Mouse (Mus musculus): Measurements from ENCODE around the gene Esrrb. TPM values are rescaled to one million over a fixed set of nuclear protein-coding genes. Genes with fewer than 3 reads are reported as not detected.

Esrrb gene
- polyA plus RNA-seq, 1 experiment from 2014 or later, result 2.2 TPM

DNA sequence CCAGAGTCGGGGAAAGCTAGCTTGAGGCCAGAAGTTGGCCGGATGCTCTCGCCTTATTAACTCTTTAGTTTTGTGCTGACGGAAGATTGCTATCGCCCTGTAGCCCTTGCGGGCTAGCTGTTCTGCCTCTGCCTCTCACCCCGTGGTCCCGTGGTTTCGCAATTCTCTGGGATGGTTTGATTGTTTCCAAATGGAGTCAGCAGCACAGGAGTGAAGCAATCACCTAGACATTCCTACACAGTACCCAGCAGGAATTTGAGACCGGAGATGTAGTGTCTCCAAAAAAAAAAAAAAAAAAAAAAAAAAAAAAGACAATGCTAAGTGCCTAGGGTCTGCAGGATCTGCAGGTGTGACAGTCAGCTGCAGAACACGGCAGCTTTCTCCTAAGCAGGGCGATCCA, 112.7 kb downstream of the Esrrb start:
- Histone ChIP-seq H3K27ac (ENCODE audit: low read length) (no peak overlapping the region), H3K4me3 (ENCODE audit: low read length) (no peak overlapping the region), H3K4me1 (ENCODE audit: control insufficient read depth, insufficient read depth, low read length) (peaks cover 13% of the 10 kb centered on the region), H3K9ac (ENCODE audit: low read length) (no peak overlapping the region), H3K27me3 (ENCODE audit: control insufficient read depth, insufficient read depth, low read length) (no peaks in the 10 kb centered on the region), H3K36me3 (ENCODE audit: control insufficient read depth, insufficient read depth) (no peaks in the 10 kb centered on the region), H3K9me3 (replicated peaks; ENCODE audit: control insufficient read depth, low read length) (no peaks in the 10 kb centered on the region), H3K4me2 (ENCODE audit: low read depth, low read length) (no peak overlapping the region)
- WGBS, result 46% methylated on average over 12 of the region's 12 CpGs
- ATAC-seq (replicated peaks; ENCODE audit: extremely low read depth, insufficient read depth, low FRiP score), result no peak

- H3K27me3 ChIP-seq (ENCODE audit: control insufficient read depth, insufficient read depth, low read length), result no peaks in the 10 kb centered on the region
- no peaks in the 10 kb centered on the region for H3K9me3 ChIP-seq (replicated peaks; ENCODE audit: control insufficient read depth, low read length)
- peak overlapping the region; percentile 60 for H3K27ac ChIP-seq (ENCODE audit: low read length)
- peaks cover 13% of the 10 kb centered on the region for H3K4me1 ChIP-seq (ENCODE audit: control insufficient read depth, insufficient read depth, low read length)
- ATAC-seq (replicated peaks; ENCODE audit: extremely low read depth, insufficient read depth, low FRiP score), result no peak
- WGBS, result 36% methylated on average over 7 of the region's 7 CpGs
- H3K9ac ChIP-seq (ENCODE audit: low read length), result no peak overlapping the region
- no peak overlapping the region for H3K4me2 ChIP-seq (ENCODE audit: low read depth, low read length)
- no peak overlapping the region for H3K4me3 ChIP-seq (ENCODE audit: low read length)
- H3K36me3 ChIP-seq (ENCODE audit: control insufficient read depth, insufficient read depth), result no peaks in the 10 kb centered on the region
Measured at GRCm38 (mm10) chr12:86475994-86476393, 115.1 kb downstream of the Esrrb start.

- Histone ChIP-seq H3K4me2 (ENCODE audit: low read depth, low read length) (no peak overlapping the region), H3K9ac (ENCODE audit: low read length) (no peak overlapping the region), H3K9me3 (replicated peaks; ENCODE audit: control insufficient read depth, low read length) (no peaks in the 10 kb centered on the region), H3K4me1 (ENCODE audit: control insufficient read depth, insufficient read depth, low read length) (peaks cover 16% of the 10 kb centered on the region), H3K4me3 (ENCODE audit: low read length) (no peak overlapping the region), H3K27ac (ENCODE audit: low read length) (no peak overlapping the region), H3K36me3 (ENCODE audit: control insufficient read depth, insufficient read depth) (no peaks in the 10 kb centered on the region), H3K27me3 (ENCODE audit: control insufficient read depth, insufficient read depth, low read length) (no peaks in the 10 kb centered on the region)
- 84% methylated on average over 5 of the region's 5 CpGs for WGBS
- ATAC-seq (replicated peaks; ENCODE audit: extremely low read depth, insufficient read depth, low FRiP score), result no peak
Measured at GRCm38 (mm10) chr12:86478908-86479307, 118.0 kb downstream of the Esrrb start.

GRCm38 (mm10) chr12:86482029-86482428, 121.1 kb downstream of the Esrrb start:
- Histone ChIP-seq H3K4me2 (ENCODE audit: low read depth, low read length) (no peak overlapping the region), H3K4me1 (ENCODE audit: control insufficient read depth, insufficient read depth, low read length) (peaks cover 2% of the 10 kb centered on the region; the same call in 1 of the 2 replicates), H3K36me3 (ENCODE audit: control insufficient read depth, insufficient read depth) (no peaks in the 10 kb centered on the region), H3K9me3 (replicated peaks; ENCODE audit: control insufficient read depth, low read length) (no peaks in the 10 kb centered on the region), H3K9ac (ENCODE audit: low read length) (no peak overlapping the region), H3K27me3 (ENCODE audit: control insufficient read depth, insufficient read depth, low read length) (no peaks in the 10 kb centered on the region), H3K4me3 (ENCODE audit: low read length) (no peak overlapping the region), H3K27ac (ENCODE audit: low read length) (0 out of 2 replicates have a peak overlapping the region, but pooled peaks have one; percentile 1)
- 74% methylated on average over 6 of the region's 6 CpGs for WGBS
- ATAC-seq (replicated peaks; ENCODE audit: extremely low read depth, insufficient read depth, low FRiP score), result no peak

- Histone ChIP-seq H3K4me3 (ENCODE audit: low read length) (no peak overlapping the region), H3K4me2 (ENCODE audit: low read depth, low read length) (no peak overlapping the region), H3K36me3 (ENCODE audit: control insufficient read depth, insufficient read depth) (no peaks in the 10 kb centered on the region), H3K27ac (ENCODE audit: low read length) (no peak overlapping the region), H3K4me1 (ENCODE audit: control insufficient read depth, insufficient read depth, low read length) (peaks cover 2% of the 10 kb centered on the region; the same call in 1 of the 2 replicates), H3K9me3 (replicated peaks; ENCODE audit: control insufficient read depth, low read length) (no peaks in the 10 kb centered on the region), H3K9ac (ENCODE audit: low read length) (no peak overlapping the region), H3K27me3 (ENCODE audit: control insufficient read depth, insufficient read depth, low read length) (no peaks in the 10 kb centered on the region)
- WGBS, result 33% methylated on average over 5 of the region's 5 CpGs
- no peak for ATAC-seq (replicated peaks; ENCODE audit: extremely low read depth, insufficient read depth, low FRiP score)
Measured at GRCm38 (mm10) chr12:86483413-86483841, 122.5 kb downstream of the Esrrb start.

- H3K36me3 ChIP-seq (ENCODE audit: control insufficient read depth, insufficient read depth), result no peaks in the 10 kb centered on the region
- H3K9me3 ChIP-seq (replicated peaks; ENCODE audit: control insufficient read depth, low read length), result no peaks in the 10 kb centered on the region
- WGBS, result 73% methylated on average over 3 of the region's 3 CpGs
- ATAC-seq (replicated peaks; ENCODE audit: extremely low read depth, insufficient read depth, low FRiP score), result no peak
- H3K4me2 ChIP-seq (ENCODE audit: low read depth, low read length), result no peak overlapping the region
- H3K27me3 ChIP-seq (ENCODE audit: control insufficient read depth, insufficient read depth, low read length), result no peaks in the 10 kb centered on the region
- H3K4me1 ChIP-seq (ENCODE audit: control insufficient read depth, insufficient read depth, low read length), result peaks cover 7% of the 10 kb centered on the region; the same call in 1 of the 2 replicates
- no peak overlapping the region for H3K4me3 ChIP-seq (ENCODE audit: low read length)
- no peak overlapping the region for H3K27ac ChIP-seq (ENCODE audit: low read length)
- H3K9ac ChIP-seq (ENCODE audit: low read length), result no peak overlapping the region
Measured at GRCm38 (mm10) chr12:86488005-86488404, 127.1 kb downstream of the Esrrb start.

- 85% methylated on average over 5 of the region's 5 CpGs for WGBS
- peaks cover 9% of the 10 kb centered on the region for H3K4me1 ChIP-seq (ENCODE audit: control insufficient read depth, insufficient read depth, low read length)
- H3K9ac ChIP-seq (ENCODE audit: low read length), result no peak overlapping the region
- no peak overlapping the region for H3K4me2 ChIP-seq (ENCODE audit: low read depth, low read length)
- no peaks in the 10 kb centered on the region for H3K9me3 ChIP-seq (replicated peaks; ENCODE audit: control insufficient read depth, low read length)
- H3K27me3 ChIP-seq (ENCODE audit: control insufficient read depth, insufficient read depth, low read length), result no peaks in the 10 kb centered on the region
- H3K36me3 ChIP-seq (ENCODE audit: control insufficient read depth, insufficient read depth), result no peaks in the 10 kb centered on the region
- no peak for ATAC-seq (replicated peaks; ENCODE audit: extremely low read depth, insufficient read depth, low FRiP score)
- no peak overlapping the region for H3K27ac ChIP-seq (ENCODE audit: low read length)
- H3K4me3 ChIP-seq (ENCODE audit: low read length), result no peak overlapping the region
Measured at GRCm38 (mm10) chr12:86490052-86490451, 129.1 kb downstream of the Esrrb start.

- Histone ChIP-seq H3K9ac (ENCODE audit: low read length) (no peak overlapping the region), H3K4me3 (ENCODE audit: low read length) (no peak overlapping the region), H3K4me1 (ENCODE audit: control insufficient read depth, insufficient read depth, low read length) (peaks cover 9% of the 10 kb centered on the region), H3K4me2 (ENCODE audit: low read depth, low read length) (no peak overlapping the region), H3K27me3 (ENCODE audit: control insufficient read depth, insufficient read depth, low read length) (no peaks in the 10 kb centered on the region), H3K36me3 (ENCODE audit: control insufficient read depth, insufficient read depth) (no peaks in the 10 kb centered on the region), H3K27ac (ENCODE audit: low read length) (no peak overlapping the region), H3K9me3 (replicated peaks; ENCODE audit: control insufficient read depth, low read length) (no peaks in the 10 kb centered on the region)
- ATAC-seq (replicated peaks; ENCODE audit: extremely low read depth, insufficient read depth, low FRiP score), result no peak
- 54% methylated on average over 3 of the region's 3 CpGs for WGBS
Measured at GRCm38 (mm10) chr12:86491500-86491899, 130.6 kb downstream of the Esrrb start.

- 20% methylated on average over 9 of the region's 9 CpGs for WGBS
- Histone ChIP-seq H3K9me3 (replicated peaks; ENCODE audit: control insufficient read depth, low read length) (no peaks in the 10 kb centered on the region), H3K36me3 (ENCODE audit: control insufficient read depth, insufficient read depth) (no peaks in the 10 kb centered on the region), H3K27ac (ENCODE audit: low read length) (peak overlapping the region; percentile 30), H3K9ac (ENCODE audit: low read length) (no peak overlapping the region), H3K4me3 (ENCODE audit: low read length) (peak overlapping the region; percentile 13), H3K27me3 (ENCODE audit: control insufficient read depth, insufficient read depth, low read length) (no peaks in the 10 kb centered on the region), H3K4me2 (ENCODE audit: low read depth, low read length) (peak overlapping the region; percentile 45), H3K4me1 (ENCODE audit: control insufficient read depth, insufficient read depth, low read length) (peaks cover 9% of the 10 kb centered on the region)
- peak; percentile 56; the same call in 1 of the 2 replicates for ATAC-seq (replicated peaks; ENCODE audit: extremely low read depth, insufficient read depth, low FRiP score)
Measured at GRCm38 (mm10) chr12:86492822-86493221, 131.9 kb downstream of the Esrrb start.
